Mouse (Mus musculus) forelimb bud, embryonic 11.5 days (tissue): ENCODE measurements around the gene Spred2.

Source experiments
- DNase-seq: peaks from one replicate; pipeline ENCODE4 v3.0.0-alpha.2; 2012; ENCODE audit warnings: low read depth, low spot score

Spred2 gene

DNA sequence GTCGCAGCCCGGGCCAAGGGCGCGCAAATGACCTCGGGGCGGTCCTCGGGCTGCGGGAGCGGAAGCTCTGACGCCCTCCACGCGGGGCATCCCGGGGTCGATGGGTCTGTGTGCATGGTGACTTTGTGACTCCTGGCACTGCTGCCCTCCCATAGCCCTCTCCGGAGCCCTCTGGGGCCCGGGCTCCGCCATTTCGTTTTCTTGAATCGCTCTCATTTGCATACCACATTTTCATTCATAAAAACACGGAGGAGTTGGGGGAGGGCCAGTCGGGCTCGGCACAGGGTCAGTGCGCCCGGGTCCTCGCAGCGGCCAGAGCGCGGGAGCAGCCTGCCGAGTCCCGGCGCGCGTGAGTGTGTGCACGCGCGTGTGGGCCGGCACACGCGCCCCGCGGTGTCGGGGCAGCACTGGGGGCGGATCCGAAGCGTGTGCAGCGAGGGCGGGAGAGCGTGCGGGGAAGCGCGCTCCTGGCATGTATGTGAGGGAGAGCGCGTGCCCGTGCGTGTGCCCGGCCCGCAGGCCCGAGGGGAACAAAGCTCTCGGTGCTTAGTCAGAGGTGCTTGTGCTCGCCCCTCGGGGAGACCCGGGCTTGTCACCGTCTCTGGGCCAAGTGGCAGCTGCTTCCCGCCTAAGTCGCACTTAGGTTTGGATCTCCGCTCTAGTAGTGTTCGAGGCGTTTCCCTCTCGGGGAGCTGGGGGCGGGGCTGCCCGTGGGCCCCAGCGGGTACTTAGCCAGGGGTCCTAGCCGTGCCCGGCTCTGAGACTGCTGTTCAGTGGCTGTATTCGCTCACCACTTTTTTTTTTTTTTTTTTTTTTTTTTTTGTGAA is 1.2 kb downstream of the Spred2 start:
- peak; percentile 77 for DNase-seq

DNA sequence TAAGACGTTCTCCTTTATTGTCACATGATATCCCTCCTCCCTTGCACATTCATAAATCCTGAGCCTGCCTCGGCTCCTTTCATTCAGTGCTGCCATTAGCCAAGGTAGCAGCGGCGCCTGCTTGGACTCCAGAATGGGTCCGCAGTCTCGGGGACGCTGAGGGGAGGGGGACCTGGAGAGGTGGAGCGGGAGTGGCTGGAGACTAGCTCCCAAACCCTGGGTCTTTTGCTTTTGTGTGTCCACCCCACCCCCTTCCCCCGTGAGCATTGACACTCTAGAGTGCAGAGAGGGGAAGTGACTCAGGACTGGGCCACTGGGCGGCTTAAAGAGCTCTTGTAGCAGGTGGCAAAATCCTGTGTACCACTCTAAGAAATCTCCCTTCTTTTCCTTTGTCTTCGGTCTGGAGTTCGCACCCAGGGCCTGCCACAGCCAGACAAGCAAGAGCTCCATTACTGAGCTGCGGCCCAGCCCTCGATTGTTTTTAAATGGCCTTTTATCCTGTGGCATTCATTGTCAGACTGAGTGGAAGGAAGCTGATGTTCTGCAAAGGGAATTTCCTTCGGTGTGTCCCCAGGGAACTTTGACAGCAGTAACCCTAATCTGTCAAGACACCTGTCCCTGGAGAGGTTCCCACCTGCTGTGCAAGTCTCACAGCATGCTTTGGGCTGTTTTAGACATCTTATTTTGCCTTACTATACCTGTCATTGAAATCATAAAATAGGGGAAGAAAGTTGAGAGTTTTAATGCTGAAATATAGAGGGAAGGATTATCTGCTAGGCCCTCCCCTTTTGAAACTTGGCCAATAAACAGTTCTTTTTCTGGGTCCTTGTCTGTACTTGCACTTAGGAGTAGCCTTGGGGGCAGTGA is 2.0 kb downstream of the Spred2 start:
- DNase-seq = peak; percentile 68

DNA sequence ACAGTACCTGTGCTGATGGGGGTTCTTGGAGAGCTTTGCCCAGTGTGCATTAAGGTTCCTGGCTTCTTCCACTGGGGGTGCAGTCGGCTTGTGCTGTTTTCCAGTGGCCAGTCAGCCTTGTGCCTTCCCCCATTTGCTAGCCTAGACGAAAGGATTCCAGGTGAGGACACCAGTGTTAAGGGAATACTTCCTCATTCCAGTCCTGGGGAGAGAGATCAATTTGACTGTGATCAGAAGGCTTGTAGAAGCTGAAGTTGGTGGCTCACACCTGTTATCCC is 2.6 kb downstream of the Spred2 start:
- DNase-seq = no peak

DNA sequence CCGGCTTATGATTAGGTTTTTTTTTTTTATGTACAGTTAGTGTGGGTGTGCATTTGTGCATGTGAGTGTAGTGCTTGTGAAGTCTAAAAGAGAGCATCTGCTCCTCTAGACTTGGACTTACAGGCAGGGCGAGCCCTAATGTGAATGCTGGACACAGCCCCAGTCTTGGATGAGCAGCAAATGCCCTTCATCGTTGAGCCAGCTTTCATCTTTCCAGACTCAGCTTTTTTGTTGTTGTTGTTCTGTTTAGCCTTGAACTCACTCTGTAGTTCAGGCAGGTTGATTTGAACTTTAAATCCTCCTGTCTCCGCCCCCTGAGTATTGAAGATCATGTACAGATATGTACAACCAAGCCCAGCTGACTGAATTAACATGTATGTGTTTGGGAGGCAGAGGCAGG is 4.5 kb downstream of the Spred2 start:
- DNase-seq = no peak

DNA sequence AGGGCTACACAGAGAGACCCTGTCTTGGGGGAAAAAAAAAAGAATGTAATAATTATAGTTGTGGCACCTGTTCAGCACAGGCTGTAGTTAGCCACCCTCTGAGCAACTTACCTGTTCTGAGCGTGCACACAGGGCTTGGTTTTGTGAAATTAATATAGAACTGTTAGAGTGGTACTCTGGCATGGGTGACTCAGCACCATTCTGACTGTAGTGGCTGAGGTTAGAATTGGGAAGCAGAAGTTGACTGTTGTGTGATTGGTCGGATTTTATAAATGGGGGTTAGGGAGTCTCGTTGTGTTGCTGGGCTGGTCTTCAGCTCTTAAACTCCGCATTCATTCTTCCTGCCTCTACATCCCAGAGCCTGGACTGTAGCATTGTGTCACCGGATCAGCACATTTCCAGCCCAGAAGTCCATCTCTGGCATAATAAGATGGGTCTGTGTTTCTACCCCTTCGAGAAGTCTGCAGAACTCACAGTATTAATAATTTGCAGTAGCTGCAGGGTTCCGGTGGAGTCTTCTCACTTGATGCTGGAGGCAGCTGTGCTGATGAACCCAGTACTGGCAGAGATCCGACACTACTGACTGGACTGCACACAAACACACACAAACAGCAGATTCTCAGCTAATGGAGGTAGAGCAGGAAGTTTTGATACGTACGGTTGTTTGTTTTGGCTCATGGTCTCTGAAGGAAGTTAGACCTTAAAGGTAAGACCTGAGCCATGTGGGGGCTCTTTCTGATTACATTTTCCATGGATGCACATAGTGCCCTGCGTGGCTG is 5.1 kb downstream of the Spred2 start:
- DNase-seq = no peak

DNA sequence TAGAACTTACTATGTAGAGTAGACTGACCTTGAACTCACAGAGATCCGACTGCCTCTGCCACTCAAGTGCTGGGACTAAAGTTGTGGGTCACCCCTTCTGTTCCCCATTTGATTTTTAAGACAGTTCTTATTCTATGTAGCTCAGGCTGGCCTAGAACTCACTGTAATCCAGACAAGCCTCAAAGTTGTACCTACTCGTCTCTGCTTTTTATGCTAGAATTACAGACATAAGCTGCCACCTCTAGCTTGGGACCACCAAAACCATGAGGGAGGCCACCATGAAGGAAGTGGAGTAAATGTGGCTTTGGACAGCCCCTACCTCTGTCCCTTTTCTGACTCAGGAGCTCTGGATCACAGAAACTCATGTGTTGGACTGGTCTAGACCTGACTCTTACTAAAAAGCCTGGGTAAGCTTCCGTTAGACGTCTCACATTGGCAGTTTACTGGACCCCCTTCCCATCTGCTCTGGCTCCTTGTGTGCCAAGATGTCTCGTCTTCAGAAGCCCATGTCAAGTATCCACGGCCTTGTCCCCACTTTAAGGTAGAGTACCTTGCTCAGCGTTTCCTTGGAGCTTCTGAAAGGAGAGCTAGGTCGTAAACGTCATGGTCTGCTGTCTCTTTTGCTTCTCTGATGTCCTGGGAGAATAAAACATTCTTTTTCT is 7.5 kb downstream of the Spred2 start:
- no peak for DNase-seq

DNA sequence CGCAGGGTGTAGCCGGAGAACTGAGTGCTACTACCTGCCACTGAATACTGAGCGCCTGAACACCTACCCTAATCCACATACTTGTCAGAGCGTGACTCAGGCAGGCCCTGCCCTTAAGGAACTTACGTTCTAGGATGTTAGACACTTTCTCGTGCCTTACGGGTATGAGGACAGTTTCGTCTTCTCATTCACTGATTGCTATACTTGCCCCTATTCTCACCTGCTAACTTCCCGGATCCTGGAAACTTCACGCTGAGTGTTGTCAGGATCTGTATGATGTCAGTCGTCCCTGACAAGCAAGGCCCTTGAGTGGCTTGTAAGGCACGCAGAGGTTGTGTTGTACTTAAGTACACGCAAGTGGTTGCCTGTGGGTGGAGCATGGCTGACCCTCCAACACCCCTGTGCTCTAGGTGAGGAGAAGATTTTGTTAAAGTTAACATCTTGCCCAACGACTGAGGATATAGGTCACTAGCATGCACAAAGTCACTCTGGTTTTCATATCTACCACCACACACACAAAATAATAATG is 8.9 kb downstream of the Spred2 start:
- no peak for DNase-seq

DNA sequence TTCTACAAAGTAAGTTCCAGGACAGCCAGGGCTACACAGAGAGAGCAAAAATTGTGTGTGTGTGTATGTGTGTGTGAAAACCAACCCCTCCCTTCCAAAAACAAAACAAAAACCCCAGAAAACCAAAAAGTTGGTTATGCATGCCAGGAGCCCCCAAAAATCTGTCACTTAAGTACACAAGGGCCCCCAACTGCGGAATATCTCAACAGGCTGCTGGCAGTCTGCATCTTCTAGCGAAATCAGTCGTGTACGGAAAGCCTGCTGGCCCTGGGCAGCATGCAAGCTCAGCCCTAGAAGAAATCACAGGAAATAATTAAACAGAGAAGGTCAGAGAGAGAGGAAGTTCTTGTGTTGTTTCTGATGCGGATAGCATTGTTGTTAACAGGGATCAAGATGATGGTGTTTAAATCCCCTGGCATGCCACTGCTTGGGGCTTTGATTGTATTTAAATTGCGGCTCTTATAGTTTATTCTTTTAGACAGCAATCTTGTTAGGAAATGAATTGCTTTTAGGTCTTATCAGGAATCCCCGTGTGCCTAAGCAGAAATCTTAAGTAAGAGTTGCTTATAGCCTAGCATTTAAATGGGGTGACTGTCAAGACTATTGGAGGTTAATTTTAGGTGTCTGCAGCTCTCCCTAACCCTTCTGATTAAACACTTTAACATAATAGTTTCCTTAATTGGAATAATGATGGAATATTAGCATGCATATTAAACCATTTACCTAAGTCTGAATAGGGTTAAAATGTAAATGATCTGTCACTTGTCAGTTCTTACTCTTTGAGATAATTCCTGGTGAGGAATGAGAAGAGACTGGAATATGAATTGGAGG is 11.6 kb downstream of the Spred2 start:
- no peak for DNase-seq

DNA sequence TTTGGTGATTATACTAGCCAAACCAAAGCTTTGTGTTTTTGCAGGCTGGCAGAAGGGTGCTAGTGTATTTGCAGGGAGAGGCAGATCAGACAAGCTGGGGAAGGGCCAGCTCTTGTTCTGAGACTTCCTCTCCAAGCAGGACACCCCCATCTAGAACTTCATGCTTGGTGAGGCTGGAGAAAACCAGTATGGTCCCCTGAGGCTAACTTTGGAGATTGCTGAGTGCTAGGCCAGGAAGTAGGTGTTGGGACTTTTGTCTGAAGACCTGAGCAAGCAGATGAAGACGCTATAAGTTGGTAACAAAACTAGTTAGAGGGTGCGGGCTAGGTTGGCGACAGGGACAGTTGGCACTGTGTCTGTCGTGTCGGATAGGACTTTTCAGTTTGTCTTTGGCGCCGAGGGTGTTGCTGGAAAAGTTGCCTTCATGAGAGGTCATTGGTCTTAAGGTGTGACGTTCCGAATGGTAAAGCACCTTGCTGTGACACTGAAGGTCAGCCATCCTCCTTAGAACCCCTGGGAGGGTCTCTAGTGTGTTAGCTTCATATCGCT is 14.4 kb downstream of the Spred2 start:
- DNase-seq = no peak

DNA sequence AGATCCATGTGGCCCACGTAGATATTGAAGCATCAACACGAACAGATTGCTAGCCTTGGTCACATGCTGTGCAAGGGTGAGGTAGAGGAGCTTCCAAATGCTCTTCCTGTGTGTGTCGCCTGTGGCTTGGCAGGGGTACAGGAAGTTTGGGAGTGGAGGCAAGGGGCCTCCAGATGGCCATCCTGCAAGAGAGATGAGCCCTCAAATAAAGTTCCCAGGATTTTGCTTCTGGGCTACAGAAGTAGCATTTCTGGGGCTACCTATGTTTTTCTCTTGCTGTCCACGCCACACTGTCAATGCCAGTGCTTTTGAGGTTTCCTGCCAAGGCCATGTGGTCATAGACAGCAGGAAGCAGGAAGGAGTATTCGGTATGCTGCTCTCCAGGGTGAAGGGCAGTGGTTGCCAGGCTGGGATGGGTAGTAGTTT is 15.1 kb downstream of the Spred2 start:
- DNase-seq = no peak

DNA sequence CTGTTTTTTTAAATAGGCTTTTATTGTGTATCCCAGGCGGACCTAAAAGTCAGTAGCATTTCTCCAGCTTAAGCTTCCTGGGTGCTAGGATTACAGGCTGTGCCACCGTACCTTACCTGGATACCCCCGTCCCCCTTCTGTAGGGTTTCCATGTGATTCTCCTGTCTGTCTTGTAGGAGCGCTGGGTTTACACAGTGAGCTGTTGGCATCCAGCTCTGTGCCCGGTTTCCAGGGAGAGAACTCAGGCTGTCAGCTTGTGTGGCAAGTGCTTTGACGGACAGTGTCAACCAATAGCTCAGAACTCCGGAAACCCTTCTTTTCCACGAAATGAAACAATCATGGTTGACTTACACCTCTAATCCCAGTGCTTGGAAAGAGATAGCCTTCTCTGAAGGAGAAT is 15.7 kb downstream of the Spred2 start:
- DNase-seq = no peak

DNA sequence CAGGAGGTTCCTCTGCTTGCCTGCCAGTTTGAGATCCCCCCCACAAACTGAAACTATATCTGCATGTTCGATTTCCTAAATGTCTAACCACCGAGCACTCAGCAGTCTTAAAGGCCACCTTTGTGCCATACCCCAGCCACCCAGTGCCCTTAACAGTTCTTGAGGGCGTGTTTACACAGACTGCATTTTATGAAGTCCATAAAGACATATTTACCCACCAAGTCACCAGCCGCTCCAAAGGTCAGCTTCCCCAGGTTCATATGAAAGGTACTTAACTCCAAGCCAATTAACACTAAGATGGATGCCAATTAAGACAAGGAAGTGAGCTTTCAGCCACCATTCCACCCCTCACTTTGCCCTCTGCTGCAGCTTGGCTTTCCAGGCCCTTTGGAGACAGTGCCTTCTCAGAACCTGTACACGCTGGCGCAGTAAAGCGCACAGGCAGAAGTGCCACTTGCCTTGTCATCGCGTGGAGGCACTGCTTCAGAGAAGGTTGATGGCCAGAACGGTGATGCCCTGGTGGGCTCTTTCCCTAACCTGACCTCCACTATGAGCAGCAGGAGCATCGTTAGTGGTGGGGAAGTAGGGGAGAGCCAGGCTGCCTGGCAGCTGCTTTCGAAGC is 17.1 kb downstream of the Spred2 start:
- peak; percentile 27 for DNase-seq

DNA sequence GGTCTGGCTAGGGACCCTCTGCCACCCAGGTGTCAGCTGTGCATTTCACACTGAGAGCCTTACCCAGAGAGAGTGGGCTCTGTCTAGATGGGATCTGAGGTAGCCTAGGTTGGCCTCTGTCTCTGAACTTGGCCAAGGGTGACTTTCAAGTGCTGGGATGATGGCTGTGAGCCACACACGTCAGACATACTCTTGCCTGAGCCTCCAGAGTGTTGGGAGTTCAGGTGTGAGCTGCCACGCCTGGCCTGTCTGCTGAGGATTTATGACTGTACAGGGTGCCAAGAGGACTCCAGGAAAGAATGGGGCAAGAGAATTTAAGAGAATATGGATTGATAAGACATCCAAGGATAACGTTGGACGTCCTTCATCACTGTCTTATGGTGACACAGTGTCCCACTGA is 17.8 kb downstream of the Spred2 start:
- no peak for DNase-seq

DNA sequence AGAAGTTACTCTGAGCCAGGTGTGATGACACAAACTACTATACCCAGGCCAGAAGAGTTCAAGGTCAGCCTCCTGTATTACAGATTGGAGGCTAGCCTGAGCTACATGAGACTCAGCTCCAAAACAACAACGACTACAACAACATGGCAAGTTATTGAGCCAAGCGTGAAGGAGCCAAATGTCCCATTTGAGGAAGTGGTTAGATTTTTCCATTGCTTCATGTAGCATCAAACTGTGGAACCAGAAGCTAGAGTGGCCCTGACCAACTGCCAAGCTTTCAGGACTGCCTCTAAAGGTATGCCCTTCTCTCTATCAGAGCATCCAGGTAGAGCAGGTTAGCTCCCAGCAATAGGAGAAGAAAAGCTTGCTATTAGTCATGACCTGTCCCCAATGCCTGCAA is 19.6 kb downstream of the Spred2 start:
- DNase-seq = no peak

DNA sequence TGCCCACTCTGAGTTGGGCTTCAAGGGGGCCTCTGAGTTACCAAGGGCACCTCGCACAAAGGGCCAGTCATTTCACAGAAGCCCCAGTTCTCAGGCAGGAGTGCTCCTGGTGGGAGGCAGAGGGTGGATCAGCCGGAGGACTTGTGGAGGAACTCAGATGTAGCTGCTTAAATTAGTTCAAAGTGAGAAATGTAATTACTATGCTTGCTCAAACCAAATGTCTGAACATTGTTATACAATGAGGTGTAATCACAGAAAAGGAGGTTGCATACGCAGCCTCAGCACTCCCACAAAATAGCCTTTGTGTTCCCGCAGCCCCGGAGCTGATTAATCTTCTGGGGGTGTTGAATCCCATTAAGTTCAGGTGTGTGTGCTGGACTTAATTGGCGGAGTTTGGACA is 20.5 kb downstream of the Spred2 start:
- DNase-seq = no peak

DNA sequence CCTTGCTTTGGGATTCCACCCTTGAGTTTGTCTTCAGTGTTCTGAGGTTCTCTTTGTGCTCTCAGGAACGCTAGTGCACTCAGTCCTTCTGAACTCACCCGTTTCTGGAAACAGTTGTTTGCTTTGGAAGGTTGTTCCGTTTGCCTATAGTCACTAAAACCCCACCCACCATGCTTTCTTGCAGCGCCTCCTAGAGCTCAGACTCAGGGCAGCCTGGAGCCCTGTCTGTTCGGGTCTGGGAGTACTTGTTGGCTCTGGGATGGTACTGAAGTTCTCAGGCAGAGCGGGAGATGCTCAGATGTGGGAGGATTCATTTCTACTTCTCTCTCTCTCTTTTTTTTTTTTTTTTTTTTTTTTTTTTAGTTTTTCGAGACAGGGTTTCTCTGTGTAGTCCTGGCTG is 22.5 kb downstream of the Spred2 start:
- DNase-seq = no peak

DNA sequence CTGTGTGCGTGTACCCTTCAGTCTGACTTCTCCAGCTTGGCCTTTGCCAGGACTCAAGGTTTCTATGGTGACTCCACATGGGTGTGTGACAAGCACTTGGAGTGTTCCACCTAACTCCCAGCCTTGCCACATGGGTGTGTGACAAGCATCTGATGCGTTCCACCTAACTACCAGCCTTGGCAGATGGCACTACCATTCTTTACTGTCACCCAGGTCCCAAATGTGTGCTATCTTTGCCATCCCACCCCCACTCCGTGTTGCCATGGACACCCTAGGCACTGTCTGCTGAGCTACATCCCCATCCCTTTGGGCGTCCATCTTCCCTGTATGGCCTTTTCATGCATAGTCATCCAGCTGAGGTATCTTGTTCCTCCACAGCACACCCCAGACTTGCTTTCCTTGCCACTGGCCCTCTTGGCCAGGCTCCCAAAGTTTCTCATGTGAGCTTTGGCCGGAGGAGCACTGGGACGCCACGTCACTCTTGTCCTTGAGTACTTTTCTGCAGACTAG is 23.5 kb downstream of the Spred2 start:
- no peak for DNase-seq

DNA sequence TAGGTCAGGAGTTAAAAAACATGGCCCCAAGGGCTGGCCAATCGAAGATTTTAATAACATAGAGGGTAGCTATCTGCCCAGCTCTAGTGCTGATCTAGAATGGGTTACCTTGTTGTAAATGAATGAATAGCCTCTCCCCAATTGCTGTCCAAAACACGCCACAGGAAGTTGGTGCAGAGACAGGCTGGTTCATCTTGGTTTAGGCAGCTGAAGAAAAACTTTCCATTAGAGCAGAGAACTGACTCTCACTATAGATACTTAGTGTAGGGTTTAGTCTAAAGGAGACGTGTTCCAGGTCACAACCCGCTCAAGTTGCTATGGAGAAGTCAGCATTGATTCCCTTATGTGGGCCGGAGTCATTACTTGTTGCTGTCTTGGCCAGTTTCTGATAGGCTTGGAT is 25.6 kb downstream of the Spred2 start:
- no peak for DNase-seq

DNA sequence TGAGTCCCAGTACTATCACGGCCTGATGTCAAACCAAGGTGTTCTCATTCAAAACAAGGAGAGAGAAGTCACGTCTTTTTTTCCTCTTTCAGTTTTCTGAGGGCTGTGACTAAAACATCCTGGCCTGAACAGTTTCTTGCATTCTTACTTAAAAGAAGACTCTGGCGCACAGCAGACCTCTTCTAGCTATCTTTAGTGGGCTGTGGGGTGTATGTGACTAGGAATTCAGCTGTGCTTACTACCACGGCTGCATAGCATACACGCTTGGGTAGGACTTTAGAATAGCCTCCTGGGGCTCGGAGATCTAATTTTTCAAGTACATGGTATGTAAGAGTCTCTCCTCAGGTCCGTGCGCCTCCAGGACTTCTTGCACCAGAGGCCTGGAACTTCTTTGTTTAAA is 26.0 kb downstream of the Spred2 start:
- DNase-seq = no peak

DNA sequence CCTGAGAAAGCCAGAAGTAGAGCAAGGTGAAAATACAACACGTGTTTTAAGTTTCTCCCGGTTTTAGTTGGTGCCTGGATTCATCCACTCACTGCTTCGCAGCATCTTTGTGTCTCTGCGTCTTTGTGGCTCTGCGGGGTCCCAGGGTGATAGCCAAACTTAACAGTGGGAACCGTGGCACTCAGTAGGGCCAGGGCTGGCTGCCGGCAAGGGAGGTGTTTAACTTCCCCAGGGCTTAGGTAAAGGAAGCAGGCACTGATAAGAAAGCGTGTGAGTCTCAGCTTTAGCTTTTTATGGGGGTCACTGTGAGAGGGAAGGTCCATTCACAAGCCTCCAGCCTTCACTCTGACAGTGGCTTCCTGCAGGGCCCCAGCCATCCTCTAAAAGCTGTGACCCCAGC is 28.8 kb downstream of the Spred2 start:
- no peak for DNase-seq
